Mouse (Mus musculus): Measurements from ENCODE around the gene Myh3.

DNA sequence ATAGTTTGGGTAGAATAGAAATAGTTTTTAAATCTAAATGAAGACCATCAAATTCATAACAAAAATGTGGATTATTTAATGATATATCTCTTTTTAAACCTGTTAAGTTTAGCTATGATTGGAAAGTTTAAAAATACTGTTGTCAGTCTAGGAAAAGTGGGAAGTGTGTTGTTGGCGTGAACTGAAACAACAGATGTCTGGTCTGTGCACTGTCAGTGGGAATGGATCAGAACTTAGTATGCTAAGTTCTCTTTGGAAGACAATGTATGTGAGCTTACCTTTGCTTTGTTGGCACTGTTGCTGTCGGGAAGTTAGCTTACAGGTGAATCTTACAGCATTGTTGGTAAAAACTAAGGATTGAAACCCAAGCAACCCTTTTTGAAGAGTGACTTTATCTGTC, 16.8 kb upstream of the Myh3 start:
- TF ChIP-seq POLR2A (IDR thresholded peaks at IDR 0.05; ENCODE audit: extremely low read depth, insufficient read depth, low read length) (no peak), CTCF (IDR thresholded peaks at IDR 0.05; ENCODE audit: extremely low read depth, insufficient read depth, low read length) (no peak)
